Mouse (Mus musculus) stomach, embryonic 15.5 days (tissue): ENCODE data around the gene Naa20. TPM values are rescaled to one million over a fixed set of nuclear protein-coding genes. Genes with fewer than 3 reads are reported as not detected.

ENCODE experiments used
- ATAC-seq: fragments of 200-750 bp; cut with Nextera tagmentation; 2 replicates; pipeline ENCODE4 v1.8.0; 2017; ENCODE audit warnings: low read depth, moderate number of reproducible peaks, moderate TSS enrichment; ENCODE audit not compliant: insufficient read depth, low FRiP score
- H3K27ac ChIP-seq: fragments of 300-500 bp; sonication (generic); 2 replicates; pipeline ENCODE4 v1.5.1; 2015; ENCODE audit warnings: mild to moderate bottlenecking, inconsistent platforms
- H3K27me3 ChIP-seq: fragments of 300-500 bp; sonication (generic); replicated peaks from 2 replicates; pipeline ENCODE4 v1.6.1; 2015; ENCODE audit warnings: inconsistent platforms
- H3K36me3 ChIP-seq: fragments of 300-500 bp; sonication (generic); 2 replicates; pipeline ENCODE4 v1.6.1; 2015; ENCODE audit warnings: inconsistent platforms
- H3K4me1 ChIP-seq: fragments of 300-500 bp; sonication (generic); 2 replicates; pipeline ENCODE4 v1.6.1; 2015; ENCODE audit warnings: inconsistent platforms
- H3K4me2 ChIP-seq: fragments of 300-500 bp; sonication (generic); 2 replicates; pipeline ENCODE4 v1.6.1; 2015; ENCODE audit warnings: mild to moderate bottlenecking, inconsistent platforms
- H3K4me3 ChIP-seq: fragments of 300-500 bp; sonication (generic); replicated peaks from 2 replicates; pipeline ENCODE4 v1.5.1; 2015; ENCODE audit warnings: inconsistent platforms
- H3K9ac ChIP-seq: fragments of 300-500 bp; sonication (generic); 2 replicates; pipeline ENCODE4 v1.6.1; 2015; ENCODE audit warnings: inconsistent platforms
- H3K9me3 ChIP-seq: fragments of 300-500 bp; sonication (generic); 2 replicates; pipeline ENCODE4 v1.6.1; 2016; ENCODE audit warnings: inconsistent platforms
- WGBS: fragments of 180-500 bp; shearing (Covaris S2); methylation state at CpG from one replicate; pipeline ENCODE4 v1.1.7; 2015; 5-methylcytosine and 5-hydroxymethylcytosine counted together
- microRNA-seq: library from miRNA; unstranded; fragments of <30 nt; microRNA quantifications from one replicate; pipeline ENCODE4, GENCODE M21; 2016
- polyA plus RNA-seq: library from polyadenylated mRNA; unstranded; fragments of >200 nt; fragmentation: Nextera tagmentation; extraction: Ambion mirVana; gene quantifications from 2 replicates; pipeline ENCODE4 v1.2.1, GENCODE M21; 2015

Naa20 gene
- polyA plus RNA-seq, 1 experiment from 2014 or later = 164 TPM

GRCm38 (mm10) chr2:145957450-145957849 is 55.6 kb downstream of the Naa20 start:
- Histone ChIP-seq H3K36me3 (no peaks in the 10 kb centered on the region), H3K27me3 (no peaks in the 10 kb centered on the region), H3K9ac (no peak overlapping the region), H3K4me1 (no peaks in the 10 kb centered on the region), H3K4me2 (no peak overlapping the region), H3K4me3 (no peak overlapping the region), H3K9me3 (no peaks in the 10 kb centered on the region), H3K27ac (no peak overlapping the region)
- 12% methylated on average over 4 of the region's 4 CpGs for WGBS
- ATAC-seq = no peak

- H3K4me2 ChIP-seq = no peak overlapping the region
- no peak overlapping the region for H3K9ac ChIP-seq
- no peak overlapping the region for H3K27ac ChIP-seq
- no peaks in the 10 kb centered on the region for H3K4me1 ChIP-seq
- 74% methylated on average over 6 of the region's 6 CpGs for WGBS
- no peak for ATAC-seq
- no peak overlapping the region for H3K4me3 ChIP-seq
- no peaks in the 10 kb centered on the region for H3K36me3 ChIP-seq
- H3K27me3 ChIP-seq = no peaks in the 10 kb centered on the region
- no peaks in the 10 kb centered on the region for H3K9me3 ChIP-seq
Observed at GRCm38 (mm10) chr2:145958097-145958496, 56.2 kb downstream of the Naa20 start.

GRCm38 (mm10) chr2:145958551-145958950 is 56.7 kb downstream of the Naa20 start:
- H3K4me1 ChIP-seq = no peaks in the 10 kb centered on the region
- no peak overlapping the region for H3K27ac ChIP-seq
- WGBS = 81% methylated on average over 7 of the region's 7 CpGs
- no peaks in the 10 kb centered on the region for H3K9me3 ChIP-seq
- H3K4me3 ChIP-seq = no peak overlapping the region
- H3K9ac ChIP-seq = no peak overlapping the region
- no peak for ATAC-seq
- H3K36me3 ChIP-seq = no peaks in the 10 kb centered on the region
- no peaks in the 10 kb centered on the region for H3K27me3 ChIP-seq
- no peak overlapping the region for H3K4me2 ChIP-seq

GRCm38 (mm10) chr2:145961861-145962260 is 60.0 kb downstream of the Naa20 start:
- Histone ChIP-seq H3K27me3 (no peaks in the 10 kb centered on the region), H3K27ac (no peak overlapping the region), H3K4me1 (no peaks in the 10 kb centered on the region), H3K4me2 (no peak overlapping the region), H3K36me3 (no peaks in the 10 kb centered on the region), H3K4me3 (no peak overlapping the region), H3K9ac (no peak overlapping the region), H3K9me3 (no peaks in the 10 kb centered on the region)
- ATAC-seq = no peak
- WGBS = 84% methylated on average over 5 of the region's 5 CpGs

Small RNA genes within 50 kb of the gene (microRNA-seq; reads per million reads assigned to microRNA genes)
- not detected for gene Gm25026

Other genes starting within 250 kb of the Naa20 start
- 29.8 and 32.8 TPM in 2 replicates for gene Rin2, start 226.9 kb upstream of the Naa20 start, polyA plus RNA-seq
- 0.66 and 1.7 TPM in 2 replicates for gene Cfap61, start 32.7 kb downstream of the Naa20 start, polyA plus RNA-seq
- gene Crnkl1, start 32.9 kb downstream of the Naa20 start, polyA plus RNA-seq = 19.9 and 20.9 TPM in 2 replicates